Mouse (Mus musculus) lung, postnatal 25 days (tissue): ENCODE data around the gene Tmem120a.
A peak's percentile ranks its signal among the peaks of the same experiment; 100 is the strongest.

Experiments
- DNase-seq: peaks from one replicate; pipeline ENCODE4 v3.0.0; 2022; ENCODE audit warnings: low spot score

Gene Tmem120a

GRCm38 (mm10) chr5:135743741-135744609 is at the start of gene Tmem120a:
Gene Tmem120a, minus strand, starts transcription at chr5:135744448.
- peak; percentile 98 for DNase-seq

GRCm38 (mm10) chr5:135782901-135783300 is 38.7 kb upstream of the Tmem120a start:
- no peak for DNase-seq

DNA sequence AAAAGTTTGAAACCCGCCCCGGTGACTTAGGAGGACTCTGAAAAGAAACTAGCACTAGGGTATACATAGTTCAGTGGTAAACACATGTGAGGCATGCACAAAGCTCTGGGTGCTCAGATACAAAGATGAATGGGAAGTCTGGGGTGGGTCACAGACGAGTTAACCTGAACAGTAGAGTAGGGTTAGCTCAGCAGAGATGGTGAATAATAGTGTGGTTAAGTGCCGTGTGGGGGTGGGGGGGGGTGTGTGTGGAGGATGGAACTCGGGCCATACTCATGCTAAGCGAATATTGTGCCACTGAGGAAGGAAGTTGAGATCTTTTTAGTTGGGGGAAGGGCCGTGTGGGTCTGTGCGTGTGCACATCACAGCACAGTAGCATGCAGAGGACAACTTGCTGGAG is 36.1 kb upstream of the Tmem120a start:
- no peak for DNase-seq

DNA sequence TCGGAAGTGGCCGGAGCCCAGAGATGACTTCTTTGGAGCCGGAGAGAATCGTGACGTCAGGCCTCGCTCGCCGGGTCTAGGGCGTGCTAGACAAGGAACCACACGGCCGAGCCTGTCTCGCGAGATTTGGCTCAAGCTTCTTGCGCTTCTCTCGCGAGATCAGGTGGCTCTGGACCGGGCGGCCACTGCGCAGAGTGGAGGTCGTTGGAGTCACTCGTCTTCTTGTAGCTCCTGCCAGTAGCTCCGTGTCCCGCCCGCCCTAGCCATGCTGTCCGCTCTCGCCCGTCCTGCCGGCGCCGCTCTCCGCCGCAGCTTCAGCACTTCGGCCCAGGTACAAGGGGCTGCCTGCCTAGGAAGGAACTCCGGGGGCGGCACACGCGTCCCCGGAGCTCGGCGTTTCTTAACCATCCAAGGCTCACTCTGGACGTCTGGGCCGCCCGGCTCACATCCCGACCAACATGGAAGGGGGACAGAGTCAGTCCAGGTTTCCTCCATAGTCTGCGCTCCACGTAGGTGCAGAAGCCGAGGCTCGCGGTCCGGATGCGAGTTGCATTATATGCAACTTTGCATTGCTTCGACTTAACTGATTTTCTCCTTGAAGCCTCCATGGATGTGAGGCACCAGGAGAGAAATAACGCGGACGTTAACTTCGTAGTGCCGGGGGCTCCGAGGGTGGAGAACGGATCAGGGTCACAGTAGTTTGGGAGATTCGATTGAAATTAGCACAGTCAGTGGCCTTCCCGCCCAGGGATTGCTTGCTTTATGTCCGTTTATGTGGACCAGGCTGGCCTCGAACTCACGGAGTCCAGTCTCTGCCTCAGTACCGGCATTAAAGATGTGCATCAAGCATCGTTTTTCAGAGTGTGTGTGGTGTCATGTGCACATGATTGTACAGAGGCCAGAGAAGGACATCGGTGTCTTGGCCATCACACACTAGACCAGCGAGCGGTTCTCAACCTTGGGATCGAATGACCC is 34.5 kb upstream of the Tmem120a start, which contains the start of gene Mdh2:
Gene Mdh2 (plus strand): TSS at position 10 of the 975 bp plus-strand sequence.
- peak; percentile 100 for DNase-seq

DNA sequence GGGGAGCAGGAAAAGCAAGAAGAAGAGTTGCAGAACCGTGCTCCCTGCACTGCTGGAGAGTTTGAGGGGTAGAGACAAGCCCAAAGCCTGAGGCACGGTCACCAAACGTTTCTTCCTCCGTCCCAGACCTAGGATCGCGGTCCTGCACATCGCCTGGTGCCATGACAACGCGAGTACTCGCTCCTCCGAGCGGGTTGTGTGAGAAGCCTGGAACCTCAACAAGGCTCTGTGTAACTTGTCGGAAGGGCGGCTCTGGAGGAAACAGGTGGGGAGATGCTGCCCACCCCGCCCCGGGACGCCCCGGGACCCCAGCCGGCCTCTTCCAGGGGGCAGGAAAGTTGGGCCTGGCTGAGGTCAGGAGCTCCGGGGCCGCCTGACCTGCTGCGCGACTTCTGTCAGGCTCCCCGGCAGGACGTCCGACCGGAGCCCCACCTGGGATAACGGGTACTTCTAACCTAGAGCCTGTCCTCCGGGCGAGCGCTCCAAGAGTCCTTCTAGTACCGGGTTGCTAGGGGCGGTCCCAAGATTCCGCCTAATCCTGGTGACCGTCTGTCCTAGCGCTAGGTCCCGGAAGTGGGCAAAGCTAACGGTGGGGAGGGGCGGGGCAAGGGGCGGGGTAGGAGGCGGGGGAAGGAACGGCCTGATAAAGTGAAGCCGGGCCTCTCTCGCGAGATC is 33.7 kb upstream of the Tmem120a start, which contains the start of gene Styxl1:
Gene Styxl1 (minus strand): TSS at position 590 of the 675 bp plus-strand sequence.
- DNase-seq = peak; percentile 16

- no peak for DNase-seq
These were observed 32.3 kb upstream of the Tmem120a start for GRCm38 (mm10) chr5:135776546-135776945.

DNA sequence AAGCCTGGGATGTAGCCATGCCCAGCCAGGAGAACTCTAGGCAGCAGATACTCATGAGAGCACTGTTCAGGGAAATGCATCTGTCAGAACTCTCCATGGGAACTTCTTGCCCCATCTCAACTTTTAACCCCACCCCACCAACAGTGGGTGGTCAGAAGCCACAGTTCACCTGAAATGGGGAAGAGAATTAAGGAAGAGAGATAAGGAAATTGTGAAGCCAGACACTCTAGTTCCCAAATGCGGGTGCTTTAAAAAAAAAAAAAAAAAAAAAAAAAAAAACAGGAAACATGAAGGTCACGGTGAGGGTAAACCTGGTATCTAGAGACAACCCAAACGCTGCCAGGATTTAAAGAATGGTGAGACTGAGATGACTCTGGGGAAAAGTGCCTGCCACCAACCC is 28.3 kb upstream of the Tmem120a start:
- DNase-seq = peak; percentile 45

DNA sequence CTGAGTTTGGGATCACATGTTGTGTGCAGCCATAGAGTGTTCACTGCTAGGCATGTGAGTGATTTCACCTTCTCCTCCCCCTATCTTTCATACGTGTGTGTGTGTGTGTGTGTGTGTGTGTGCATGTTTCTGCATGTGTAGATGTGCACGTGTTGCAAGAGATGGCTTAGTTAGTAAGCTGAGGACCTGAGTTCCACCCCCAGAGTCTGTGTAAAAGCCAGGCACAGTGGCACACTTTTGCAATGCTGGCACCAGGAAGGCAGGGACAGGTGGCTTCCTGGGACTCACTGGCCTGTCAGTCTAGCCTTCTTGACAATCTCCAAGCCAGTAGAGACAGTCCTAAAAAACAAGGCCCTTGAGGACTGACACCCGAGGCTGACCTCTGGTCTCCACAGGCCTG is 20.7 kb upstream of the Tmem120a start:
- DNase-seq = no peak

DNA sequence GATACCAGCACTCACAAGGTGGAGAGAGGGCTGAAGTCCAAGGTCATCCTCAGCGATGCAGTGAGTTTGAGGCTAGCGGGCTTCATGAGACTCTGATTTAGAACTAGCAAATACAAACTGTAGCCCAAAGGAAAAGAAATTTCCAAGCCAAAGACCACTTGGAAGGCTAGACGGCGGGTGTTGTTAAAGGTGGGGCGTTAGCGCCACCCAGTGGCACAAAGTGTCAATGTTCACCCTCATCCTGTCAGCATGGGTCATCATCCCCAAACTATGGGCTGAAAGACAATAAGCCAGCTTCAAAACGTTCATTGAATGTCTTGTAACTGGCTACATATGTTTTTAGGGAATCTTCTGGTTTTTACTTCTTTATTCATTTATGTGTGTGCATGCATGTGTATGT is 19.3 kb upstream of the Tmem120a start:
- DNase-seq = peak; percentile 57

DNA sequence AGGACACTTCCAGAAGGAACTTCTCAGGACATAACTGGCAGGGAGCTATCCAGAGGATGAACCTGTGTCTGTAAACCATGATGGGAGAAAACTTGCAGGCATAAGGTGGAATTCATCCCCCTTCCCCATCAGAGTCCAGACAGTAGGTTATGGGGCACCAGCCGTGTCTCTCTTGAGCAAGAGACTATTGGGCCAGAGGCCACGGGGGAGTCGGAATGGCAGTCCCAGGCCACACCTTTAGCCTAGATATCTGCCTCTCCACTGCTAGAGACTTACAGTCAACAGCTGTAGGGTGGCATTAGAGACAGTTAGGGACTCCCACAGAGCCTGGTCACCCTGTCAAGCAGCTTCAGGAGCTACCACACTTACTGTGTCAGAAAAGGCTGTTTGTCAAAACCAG is 17.6 kb upstream of the Tmem120a start:
- DNase-seq = no peak

DNA sequence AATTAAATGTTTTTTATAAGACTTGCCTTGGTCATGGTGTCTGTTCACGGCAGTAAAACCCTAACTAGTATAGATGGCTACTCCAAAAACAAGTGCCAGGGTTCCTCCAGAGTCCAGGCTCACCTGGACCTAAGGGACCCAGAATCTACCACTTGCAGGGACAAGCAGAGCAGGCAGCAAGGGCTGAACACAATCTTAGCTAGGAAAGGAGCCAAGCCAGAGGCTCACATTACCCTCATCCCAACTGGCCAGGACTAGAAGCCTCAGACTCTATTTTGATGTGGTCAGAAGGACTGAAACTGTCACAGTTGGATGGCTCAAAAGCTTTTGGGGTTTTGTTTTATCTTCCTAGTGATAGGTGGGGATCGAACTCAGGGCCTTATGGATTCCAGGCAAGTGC is 7.3 kb upstream of the Tmem120a start:
- no peak for DNase-seq

DNA sequence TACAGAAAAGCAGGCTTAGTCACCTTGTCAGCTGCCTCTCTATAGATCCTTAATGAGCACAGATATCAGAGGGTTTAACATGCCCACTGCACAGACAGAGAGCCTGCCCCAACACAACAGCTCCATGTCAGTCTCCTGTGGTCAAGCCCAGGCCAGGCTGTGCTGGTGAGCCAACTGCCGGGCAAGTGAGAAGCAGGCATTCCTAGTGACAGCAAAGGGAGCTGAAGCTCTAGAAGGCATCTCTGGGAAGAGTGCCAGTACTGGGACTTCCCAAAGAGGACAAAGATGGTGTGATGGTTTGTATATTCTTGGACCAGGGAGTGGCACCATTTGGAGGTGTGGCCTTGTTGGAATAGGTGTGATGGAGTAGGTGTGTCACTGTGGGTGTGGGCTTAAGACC is 6.8 kb upstream of the Tmem120a start:
- no peak for DNase-seq

DNA sequence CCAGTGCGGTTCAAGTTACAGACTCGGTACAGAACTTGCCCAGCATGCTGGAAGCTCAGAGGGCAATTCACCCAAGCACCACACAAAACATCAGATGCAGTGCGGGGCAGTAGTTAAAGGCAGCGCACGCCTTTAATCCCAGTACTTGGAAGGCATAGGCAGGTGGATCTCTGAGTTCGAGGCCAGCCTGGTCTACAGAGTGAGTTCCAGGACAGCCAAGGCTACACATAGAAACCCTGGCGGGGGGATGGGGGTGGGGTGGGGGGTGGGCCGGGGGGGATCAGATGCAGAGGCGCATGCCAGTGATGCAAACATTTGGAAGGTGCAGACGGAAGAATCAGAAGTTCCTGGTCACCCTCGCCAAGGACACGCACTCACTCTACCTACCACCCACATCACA is 494 bp upstream of the Tmem120a start:
- no peak for DNase-seq

DNA sequence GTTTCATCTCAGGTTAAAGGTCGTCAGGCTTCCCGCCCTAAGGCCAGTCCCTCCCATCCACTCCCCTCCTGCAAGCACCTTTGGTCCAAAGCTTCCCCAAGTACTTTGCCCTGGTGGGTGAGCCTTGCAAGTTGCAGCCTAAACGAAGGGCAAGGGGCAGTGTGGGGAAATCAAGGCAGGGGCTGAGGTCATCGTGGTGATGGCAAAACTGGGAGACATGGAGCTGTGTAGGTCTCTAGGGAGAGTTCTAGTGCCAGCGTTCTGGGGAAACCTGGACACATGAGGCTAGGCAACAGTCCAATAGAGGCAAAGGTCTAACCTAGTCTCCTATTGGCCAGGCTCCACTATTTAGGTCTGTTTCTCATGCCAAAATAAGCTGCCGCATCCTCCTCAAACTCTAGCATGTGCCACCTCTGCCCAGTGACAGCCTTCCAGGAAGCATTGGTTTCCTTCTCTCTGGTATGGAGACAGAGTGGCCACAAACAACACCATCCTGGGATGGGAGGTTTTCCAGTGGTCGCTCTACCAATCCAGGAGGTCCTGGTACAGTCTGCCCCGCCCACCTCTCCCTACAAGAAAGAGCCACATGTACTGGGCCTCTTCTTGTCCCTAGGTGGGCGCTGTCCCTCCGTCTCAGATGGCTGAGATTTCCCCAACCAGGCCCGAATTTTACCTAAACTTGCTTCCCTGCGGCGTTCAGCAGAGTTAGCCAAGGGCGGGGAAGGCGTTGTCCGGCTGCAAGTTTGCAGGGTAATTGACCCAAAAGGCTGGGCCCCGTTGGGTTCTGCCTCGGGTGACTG is 1.1 kb downstream of the Tmem120a start:
- peak; percentile 42 for DNase-seq

GRCm38 (mm10) chr5:135742156-135742555 is 2.1 kb downstream of the Tmem120a start:
- no peak for DNase-seq

DNA sequence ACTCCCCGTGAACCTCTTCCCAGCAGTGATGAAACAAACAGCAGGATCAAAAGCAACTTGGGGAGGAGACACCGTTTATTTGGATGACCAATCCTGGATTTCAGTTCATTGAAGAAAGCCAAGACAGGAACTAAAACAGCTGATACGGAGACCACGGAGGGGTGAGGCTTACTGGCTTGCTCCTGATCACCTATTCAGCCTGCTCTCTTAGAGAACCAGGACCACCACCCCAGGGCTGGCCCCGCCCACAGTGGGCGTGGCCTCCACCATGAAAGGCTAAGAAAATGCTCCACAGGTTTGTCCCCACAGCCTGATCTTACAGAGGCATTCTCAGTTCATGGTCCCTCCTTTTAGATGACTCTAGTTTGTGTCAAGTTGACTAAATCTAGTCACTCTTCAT is 6.0 kb downstream of the Tmem120a start:
- no peak for DNase-seq

- no peak for DNase-seq
These were observed 7.1 kb downstream of the Tmem120a start for GRCm38 (mm10) chr5:135737154-135737553.

DNA sequence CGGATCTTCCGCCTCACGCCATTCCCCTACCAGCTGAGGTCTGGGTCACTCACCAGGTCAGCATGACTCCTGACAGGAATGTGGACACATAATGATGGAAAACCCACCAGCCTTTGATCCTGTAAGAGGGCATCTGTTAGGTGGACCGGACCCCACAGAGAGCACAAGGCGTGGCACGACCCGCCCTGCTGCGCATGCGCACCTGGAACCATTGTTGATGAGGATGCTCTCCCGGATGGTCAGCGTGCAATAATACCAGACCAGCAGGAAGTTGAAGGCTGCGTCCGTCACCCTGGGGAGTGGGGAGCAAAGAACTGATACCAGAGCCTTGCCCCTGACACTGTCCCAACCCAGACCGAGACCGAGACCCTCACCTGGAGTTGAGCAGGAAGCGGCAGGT is 7.7 kb downstream of the Tmem120a start:
- no peak for DNase-seq

DNA sequence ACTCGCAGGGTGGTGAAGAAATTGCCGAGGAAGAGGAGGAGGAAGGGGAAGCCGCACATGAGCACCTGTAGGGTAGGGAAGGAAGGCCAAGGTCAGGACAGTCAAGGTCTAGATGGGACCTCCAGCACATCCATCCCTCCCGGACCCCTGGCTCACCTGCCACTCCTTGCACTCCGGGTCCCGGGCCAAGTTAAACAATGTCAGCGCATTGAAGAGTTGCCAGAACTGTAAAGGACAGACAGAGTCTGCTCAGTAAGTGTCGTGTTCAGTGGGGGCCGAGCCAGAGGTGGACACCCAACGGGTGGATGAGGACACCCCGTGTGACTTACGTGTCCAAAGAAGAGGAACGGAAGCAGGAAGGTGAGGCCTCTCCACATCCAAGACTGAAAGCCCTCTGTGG is 8.5 kb downstream of the Tmem120a start:
- no peak for DNase-seq

- DNase-seq = no peak
These were observed 10.1 kb downstream of the Tmem120a start for GRCm38 (mm10) chr5:135734057-135734680.

- DNase-seq = peak; percentile 23
These were observed 11.2 kb downstream of the Tmem120a start for GRCm38 (mm10) chr5:135733071-135733470.
